Mouse (Mus musculus) heart, adult 2 months (tissue): ENCODE data around the gene Nwd2.

Experiments
- CTCF ChIP-seq: fragments of 200-600 bp; IDR thresholded peaks from 2 replicates; pipeline ENCODE4 v1.8.1; 2022; ENCODE audit warnings: antibody characterized with exemption, mild to moderate bottlenecking, moderate library complexity
- EP300 ChIP-seq: fragments of 200-500 bp; IDR thresholded peaks from 2 replicates; pipeline ENCODE4 v1.6.1; 2011; ENCODE audit warnings: low read depth, low read length, control low read depth; ENCODE audit not compliant: insufficient read depth

DNA sequence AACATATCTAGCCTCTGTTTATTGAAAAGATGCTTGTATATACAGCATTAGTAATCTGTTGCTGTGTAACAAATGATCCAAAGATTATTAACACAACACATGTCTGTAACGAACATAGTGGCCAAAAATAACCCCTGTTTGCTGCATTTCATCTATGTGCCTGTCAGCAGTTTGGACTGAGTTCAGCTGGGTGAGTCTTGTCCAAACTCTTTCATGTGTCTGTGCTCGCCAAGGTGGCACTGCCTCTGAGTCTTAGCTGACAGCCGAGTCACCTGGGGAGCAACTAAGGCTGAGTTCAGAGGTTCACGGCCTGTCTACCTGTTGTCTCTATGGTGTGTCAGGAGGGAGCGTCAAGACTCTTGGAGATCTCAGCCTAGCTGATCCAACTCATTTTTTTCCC, 168.4 kb downstream of the Nwd2 start:
- no peak for TF ChIP-seq CTCF
- TF ChIP-seq EP300, result no peak
